Mouse (Mus musculus): ENCODE data around the gene Map9. TPM values are rescaled to one million over a fixed set of nuclear protein-coding genes. Genes with fewer than 3 reads are reported as not detected.
A peak's percentile ranks its signal among the peaks of the same experiment; 100 is the strongest.
"Not testable (repeated sequence)": the region's sequence is repeated elsewhere in the genome, so short reads cannot be mapped to it uniquely, and the experiment has no call there.

Gene Map9
- total RNA-seq, 2 experiments from 2014 or later, result 90.2 to 94.9 TPM

DNA sequence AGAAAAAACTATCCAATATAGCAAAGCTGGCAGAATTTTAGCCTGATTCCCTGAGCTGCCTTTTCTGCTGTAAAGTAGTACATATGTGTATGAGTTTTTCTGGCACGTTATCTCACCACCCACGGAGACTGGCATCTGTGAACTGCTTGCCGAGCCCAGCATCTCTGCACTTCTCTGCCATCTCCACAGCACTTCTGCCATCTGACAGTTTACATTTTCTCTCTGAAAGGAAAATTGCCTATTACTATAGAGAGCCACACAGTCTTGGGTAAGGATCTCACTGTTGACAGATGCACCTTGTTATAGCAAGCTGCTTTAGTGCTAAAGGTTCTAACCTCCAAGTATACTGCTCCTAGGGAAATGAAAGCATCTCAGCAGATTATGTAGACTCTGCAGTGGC is 48.5 kb downstream of the Map9 start:
- peak; percentile 70 to 92 for DNase-seq (ENCODE audit: low spot score in 2 of 2)

DNA sequence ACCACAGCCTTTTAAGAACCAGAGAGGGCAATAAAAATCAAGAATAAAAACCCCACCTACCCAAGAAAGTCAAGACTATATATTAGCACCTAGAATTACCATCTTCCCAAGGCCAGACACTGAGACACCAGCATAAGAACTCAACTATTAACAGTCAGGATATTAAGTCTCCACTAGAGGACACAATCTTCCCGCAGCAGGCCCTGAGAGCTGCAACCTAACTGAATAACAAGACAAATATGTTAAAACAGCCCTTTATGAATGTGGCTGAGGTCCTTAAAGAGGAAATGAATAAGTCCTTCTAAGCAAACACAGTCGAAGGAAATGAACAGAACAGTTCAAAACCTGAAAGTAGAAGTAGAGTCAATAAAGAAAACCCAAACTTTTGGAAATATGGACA is 49.6 kb downstream of the Map9 start:
- peak; percentile 24 to 61 for DNase-seq (ENCODE audit: low spot score in 2 of 2)

DNA sequence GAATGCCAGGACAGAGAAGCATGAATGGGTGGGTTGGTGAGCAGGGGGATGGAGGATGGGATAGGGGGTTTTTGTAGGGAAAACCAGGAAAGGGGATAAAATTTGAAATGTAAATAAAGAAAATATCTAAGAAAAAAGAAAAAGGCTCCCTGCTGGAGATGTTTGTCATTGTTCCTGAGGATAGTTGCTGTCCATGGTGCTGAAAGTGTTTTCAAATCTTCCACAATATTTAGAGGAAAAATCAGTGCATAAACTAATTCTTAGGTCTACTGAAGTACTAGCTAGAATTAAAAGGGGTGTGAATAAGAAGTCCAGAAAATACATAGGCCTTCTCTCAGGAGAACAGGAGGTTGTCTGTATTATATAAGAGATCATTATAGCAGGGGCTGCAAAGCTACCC is 54.6 kb downstream of the Map9 start:
- DNase-seq (ENCODE audit: low spot score in 2 of 2), result no peak

DNA sequence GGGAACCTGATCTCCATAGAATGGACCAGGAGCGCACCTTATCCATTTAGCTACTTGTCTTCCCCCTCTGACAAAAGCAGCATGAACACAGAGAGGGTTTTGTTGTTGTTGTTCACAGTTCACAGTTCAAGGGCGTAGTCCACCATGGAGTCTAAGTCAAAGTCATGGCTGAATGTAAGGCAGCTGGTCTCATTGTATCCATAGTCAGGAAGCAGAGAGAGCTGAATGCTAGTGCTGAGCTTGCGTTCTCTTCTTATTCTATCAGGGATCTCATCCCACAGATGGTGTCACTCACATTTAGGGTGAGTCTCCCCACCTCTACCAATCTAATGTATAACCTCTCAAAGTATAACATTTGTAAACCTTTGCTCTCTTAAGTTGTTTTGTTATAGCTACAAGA is 60.1 kb downstream of the Map9 start:
- no peak for DNase-seq (ENCODE audit: low spot score in 2 of 2)

DNA sequence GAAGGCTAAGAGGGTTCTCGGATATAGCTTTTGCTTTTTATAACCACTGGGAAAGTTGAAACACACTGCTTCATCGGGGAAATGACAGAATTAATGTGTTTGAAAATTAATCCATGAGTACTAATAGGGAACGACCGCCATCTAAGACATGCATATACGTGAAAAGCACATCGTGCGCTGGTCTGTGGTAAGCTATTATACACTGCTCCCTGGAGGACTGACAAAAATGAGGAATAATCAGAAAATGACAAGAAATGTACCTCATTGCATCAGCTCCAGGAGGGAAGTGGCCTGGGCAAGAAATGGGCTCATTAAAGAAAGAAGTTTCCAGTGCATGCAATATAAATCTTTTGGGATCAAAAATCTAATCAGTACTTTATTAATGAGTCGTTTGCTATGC is 77.5 kb downstream of the Map9 start:
- DNase-seq (ENCODE audit: low spot score in 2 of 2), result no peak

DNA sequence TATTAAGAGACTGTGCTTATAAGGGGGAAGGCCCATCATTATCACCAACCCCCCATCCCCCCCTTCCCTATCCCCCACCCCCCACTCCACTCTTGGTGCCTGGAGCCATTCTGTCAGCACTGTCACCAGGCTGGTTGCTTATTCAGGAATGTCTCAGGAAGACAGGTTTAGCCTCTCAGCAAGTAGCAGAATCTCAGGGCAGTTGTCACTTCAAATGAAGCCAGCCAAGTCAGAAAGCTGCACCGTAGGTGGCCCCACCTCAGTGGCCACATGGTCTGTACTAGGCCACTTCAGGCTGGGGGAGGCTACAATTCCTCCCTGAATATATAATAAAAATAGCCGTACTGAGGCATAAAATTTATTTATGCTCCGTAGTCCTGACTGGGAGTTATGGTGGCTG is 83.1 kb downstream of the Map9 start:
- DNase-seq (ENCODE audit: low spot score in 2 of 2), result no peak

DNA sequence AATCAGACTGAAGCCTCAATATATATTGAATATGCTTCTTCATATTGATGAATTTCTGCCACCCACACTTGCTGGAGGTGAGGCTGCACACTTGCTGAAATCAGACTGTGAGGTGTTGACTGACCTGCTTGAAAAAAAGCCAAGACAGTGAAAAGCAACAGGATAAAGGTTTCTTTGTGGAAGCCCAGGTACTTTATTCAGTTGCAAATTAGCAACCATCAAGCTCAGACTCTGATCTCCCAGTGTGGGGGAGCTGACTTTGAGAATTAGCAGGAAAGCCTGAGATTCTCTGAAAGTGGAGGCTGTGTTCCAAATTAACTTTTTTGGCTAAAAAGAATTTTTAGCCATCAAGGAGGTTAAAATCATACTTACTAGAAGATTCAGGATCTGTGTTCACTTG is 83.8 kb downstream of the Map9 start:
- not testable (repeated sequence) for DNase-seq (ENCODE audit: low spot score in 2 of 2)

Other genes with a start within 250 kb of the Map9 start
- gene Gucy1a1, start 212.3 kb upstream of the Map9 start, total RNA-seq (2021), result 10 to 100 TPM; 22.1 to 23.8 TPM
- 10 to 100 TPM; 32.2 to 37.6 TPM for gene Npy2r, start 190.0 kb downstream of the Map9 start, total RNA-seq (2021)